In the genomic region with DNA sequence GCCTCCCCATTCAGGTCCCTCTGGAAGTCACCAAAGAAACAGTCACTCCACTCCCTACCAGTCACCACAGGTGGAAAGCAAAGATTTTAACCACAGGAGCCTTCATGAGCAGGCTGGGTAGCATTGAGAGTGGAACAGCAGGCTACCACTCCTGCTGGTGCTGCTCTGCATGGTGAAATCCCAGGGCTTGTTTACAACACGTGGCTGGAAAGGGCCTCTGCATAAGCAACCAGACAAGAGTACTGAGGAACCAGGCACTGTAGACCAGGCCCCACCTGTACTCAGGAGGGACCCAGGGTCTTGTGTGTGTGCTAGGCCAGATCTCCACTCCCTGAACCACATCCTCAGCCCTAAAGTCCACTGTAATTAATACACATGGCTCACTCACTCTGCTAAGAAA, we compare ENCODE assay signal across 29 mouse cellular contexts. TPM values are rescaled to one million over a fixed set of nuclear protein-coding genes. Genes with fewer than 3 reads are reported as not detected.
DNase-seq lines count a peak whose midpoint lies in the region; ATAC-seq and TF ChIP-seq lines count a peak whose summit lies in the region.
"Had no signal": no experiment of that assay in that cellular context is flagged by ENCODE, and none has a peak within 500 bp of the region (broad histone marks: within the 10 kb centered on the region; RNA-seq: fewer than 3 reads in every experiment).

No protein-coding gene starts in this region.

- no peak overlapping the region for H3K27ac ChIP-seq in intestine, postnatal 0 days (ENCODE audit: low read depth, low read length)
- no peak overlapping the region for H3K27ac ChIP-seq in intestine, embryonic 16.5 days (ENCODE audit: low read length)
- 0 out of 2 replicates have a peak overlapping the region, but pooled peaks have one; percentile 6 for H3K27ac ChIP-seq in liver, postnatal 0 days (ENCODE audit: low read depth)
- H3K27ac ChIP-seq in liver, embryonic 11.5 days (ENCODE audit: low read depth, low read length) = no peak overlapping the region
- H3K27ac ChIP-seq in midbrain, embryonic 16.5 days (ENCODE audit: low read length) = no peak overlapping the region
- H3K27ac ChIP-seq: embryonic facial prominence, embryonic 10.5 days; embryonic facial prominence, embryonic 15.5 days; forebrain, embryonic 12.5 days; limb, embryonic 10.5 days; limb, embryonic 15.5 days; neural tube, embryonic 15.5 days; stomach, embryonic 15.5 days had no signal

- no peak for ATAC-seq in intestine, postnatal 0 days
- no peak for ATAC-seq in intestine, embryonic 16.5 days
- peak; percentile 43; the same call in 1 of the 2 replicates for ATAC-seq in liver, postnatal 0 days
- ATAC-seq in liver, embryonic 11.5 days (replicated peaks; ENCODE audit: low FRiP score) = no peak
- ATAC-seq in midbrain, embryonic 16.5 days = no peak
- ATAC-seq: forebrain, postnatal 0 days; hindbrain, embryonic 16.5 days; Patski had no signal

- no peaks in the 10 kb centered on the region for H3K9me3 ChIP-seq in intestine, postnatal 0 days (ENCODE audit: control insufficient read depth)
- H3K9me3 ChIP-seq in intestine, embryonic 16.5 days (ENCODE audit: control insufficient read depth, low read length) = no peaks in the 10 kb centered on the region
- H3K9me3 ChIP-seq in liver, postnatal 0 days (ENCODE audit: low read length) = no peaks in the 10 kb centered on the region
- H3K9me3 ChIP-seq in liver, embryonic 11.5 days (ENCODE audit: control insufficient read depth, low read length) = no peaks in the 10 kb centered on the region
- no peaks in the 10 kb centered on the region for H3K9me3 ChIP-seq in midbrain, embryonic 16.5 days (replicated peaks; ENCODE audit: control insufficient read depth, low read length, poor library complexity, severe bottlenecking)
- H3K9me3 ChIP-seq: embryonic facial prominence, embryonic 10.5 days; embryonic facial prominence, embryonic 15.5 days; forebrain, embryonic 12.5 days; limb, embryonic 10.5 days; limb, embryonic 15.5 days; megakaryocyte, embryonic 14.5 days; neural tube, embryonic 15.5 days; stomach, embryonic 15.5 days had no signal

- TF ChIP-seq CTCF in intestine, postnatal 0 days (IDR thresholded peaks at IDR 0.05; ENCODE audit: low read depth) = no peak
- no peak for TF ChIP-seq CTCF in liver, postnatal 0 days (IDR thresholded peaks at IDR 0.05; ENCODE audit: low read depth)

- no peaks in the 10 kb centered on the region for H3K27me3 ChIP-seq in intestine, postnatal 0 days (replicated peaks; ENCODE audit: control insufficient read depth, insufficient read depth, low read length)
- no peaks in the 10 kb centered on the region for H3K27me3 ChIP-seq in intestine, embryonic 16.5 days (replicated peaks; ENCODE audit: control insufficient read depth, insufficient read depth, low read length)
- no peaks in the 10 kb centered on the region for H3K27me3 ChIP-seq in liver, postnatal 0 days (ENCODE audit: insufficient read depth, low read length)
- H3K27me3 ChIP-seq in liver, embryonic 11.5 days (replicated peaks; ENCODE audit: control insufficient read depth, insufficient read depth, low read length) = no peaks in the 10 kb centered on the region
- no peaks in the 10 kb centered on the region for H3K27me3 ChIP-seq in midbrain, embryonic 16.5 days (ENCODE audit: control insufficient read depth, insufficient read depth, low read depth, low read length)
- H3K27me3 ChIP-seq: embryonic facial prominence, embryonic 15.5 days; forebrain, embryonic 12.5 days; limb, embryonic 15.5 days; neural tube, embryonic 15.5 days; Patski; stomach, embryonic 15.5 days had no signal

- H3K4me2 ChIP-seq in intestine, postnatal 0 days (replicated peaks; ENCODE audit: low read depth) = no peak overlapping the region
- H3K4me2 ChIP-seq in intestine, embryonic 16.5 days (ENCODE audit: low read depth, low read length) = no peak overlapping the region
- H3K4me2 ChIP-seq in liver, postnatal 0 days (ENCODE audit: low read depth, low read length) = no peak overlapping the region
- no peak overlapping the region for H3K4me2 ChIP-seq in liver, embryonic 11.5 days
- no peak overlapping the region for H3K4me2 ChIP-seq in midbrain, embryonic 16.5 days (ENCODE audit: low read length)
- H3K4me2 ChIP-seq: embryonic facial prominence, embryonic 15.5 days; forebrain, embryonic 12.5 days; heart, embryonic 11.5 days; limb, embryonic 15.5 days; neural tube, embryonic 15.5 days; stomach, embryonic 15.5 days had no signal

- 0 out of 2 replicates have a peak, but pooled peaks cover 3% of the 10 kb centered on the region for H3K4me1 ChIP-seq in intestine, postnatal 0 days (replicated peaks; ENCODE audit: control insufficient read depth, insufficient read depth, low read length)
- H3K4me1 ChIP-seq in intestine, embryonic 16.5 days (ENCODE audit: control insufficient read depth, insufficient read depth, low read length) = peaks cover 11% of the 10 kb centered on the region
- peaks cover 21% of the 10 kb centered on the region for H3K4me1 ChIP-seq in liver, postnatal 0 days (ENCODE audit: insufficient read depth)
- no peaks in the 10 kb centered on the region for H3K4me1 ChIP-seq in liver, embryonic 11.5 days (replicated peaks; ENCODE audit: control insufficient read depth, insufficient read depth, low read length)
- H3K4me1 ChIP-seq in midbrain, embryonic 16.5 days (ENCODE audit: control insufficient read depth, insufficient read depth, low read length) = no peaks in the 10 kb centered on the region
- H3K4me1 ChIP-seq: embryonic facial prominence, embryonic 10.5 days; embryonic facial prominence, embryonic 15.5 days; forebrain, embryonic 12.5 days; limb, embryonic 10.5 days; limb, embryonic 15.5 days; neural tube, embryonic 15.5 days had no signal

- WGBS in intestine, postnatal 0 days = 14% methylated on average over 1 of the region's 1 CpGs
- WGBS in intestine, embryonic 16.5 days = 8% methylated on average over 1 of the region's 1 CpGs
- 31% methylated on average over 1 of the region's 1 CpGs for WGBS in liver, postnatal 0 days (ENCODE audit: insufficient replicate concordance)
- 33% methylated on average over 1 of the region's 1 CpGs for WGBS in liver, embryonic 11.5 days
- WGBS in midbrain, embryonic 16.5 days = 6% methylated on average over 1 of the region's 1 CpGs

- peaks cover 21% of the 10 kb centered on the region; the same call in 1 of the 2 replicates for H3K36me3 ChIP-seq in intestine, postnatal 0 days (ENCODE audit: control insufficient read depth, insufficient read depth)
- H3K36me3 ChIP-seq in intestine, embryonic 16.5 days (ENCODE audit: control insufficient read depth, insufficient read depth, low read length) = no peaks in the 10 kb centered on the region
- no peaks in the 10 kb centered on the region for H3K36me3 ChIP-seq in liver, postnatal 0 days (replicated peaks; ENCODE audit: insufficient read depth, low read length)
- H3K36me3 ChIP-seq in liver, embryonic 11.5 days (ENCODE audit: control insufficient read depth, insufficient read depth, low read length) = no peaks in the 10 kb centered on the region
- H3K36me3 ChIP-seq in midbrain, embryonic 16.5 days (ENCODE audit: control insufficient read depth, insufficient read depth, low read length) = no peaks in the 10 kb centered on the region
- H3K36me3 ChIP-seq: embryonic facial prominence, embryonic 10.5 days; embryonic facial prominence, embryonic 15.5 days; forebrain, embryonic 12.5 days; limb, embryonic 10.5 days; limb, embryonic 15.5 days; neural tube, embryonic 15.5 days; stomach, embryonic 15.5 days had no signal

- no peak for TF ChIP-seq EP300 in liver, postnatal 0 days (IDR thresholded peaks at IDR 0.05; ENCODE audit: low read depth)

- peak; percentile 0 for DNase-seq in adrenal gland, adult 8-10 months
- DNase-seq in adrenal gland, postnatal 10 days = no peak
- no peak for DNase-seq in liver, postnatal 0 days
- no peak for DNase-seq in liver, embryonic 11.5 days (ENCODE audit: low spot score)
- DNase-seq: cerebellum, adult 8-10 months; cerebellum, postnatal 25 days; forebrain, postnatal 0 days; gastrocnemius, postnatal 10 days; layer of hippocampus, postnatal 36 days; lung, postnatal 36 days; midbrain, embryonic 14.5 days; retina, postnatal 1 day; right cerebral cortex, postnatal 14 days; thymus, adult 18-20 months; thymus, postnatal 25 days had no signal

- peak overlapping the region; percentile 7; the same call in 1 of the 2 replicates for H3K9ac ChIP-seq in intestine, postnatal 0 days (ENCODE audit: low read depth, low read length)
- no peak overlapping the region for H3K9ac ChIP-seq in intestine, embryonic 16.5 days (ENCODE audit: low read depth, low read length)
- H3K9ac ChIP-seq in liver, postnatal 0 days (replicated peaks) = no peak overlapping the region
- H3K9ac ChIP-seq in liver, embryonic 11.5 days (ENCODE audit: low read depth, low read length) = no peak overlapping the region
- no peak overlapping the region for H3K9ac ChIP-seq in midbrain, embryonic 16.5 days (ENCODE audit: low read depth, low read length)
- H3K9ac ChIP-seq: embryonic facial prominence, embryonic 15.5 days; forebrain, embryonic 12.5 days; forebrain, postnatal 0 days; limb, embryonic 15.5 days; neural tube, embryonic 15.5 days; stomach, embryonic 15.5 days had no signal

- no peak overlapping the region for H3K4me3 ChIP-seq in intestine, postnatal 0 days (ENCODE audit: low read depth, low read length)
- H3K4me3 ChIP-seq in intestine, embryonic 16.5 days (ENCODE audit: low read length) = no peak overlapping the region
- H3K4me3 ChIP-seq in liver, postnatal 0 days (ENCODE audit: low read depth, low read length) = no peak overlapping the region
- no peak overlapping the region for H3K4me3 ChIP-seq in liver, embryonic 11.5 days (ENCODE audit: low read depth, low read length)
- H3K4me3 ChIP-seq in midbrain, embryonic 16.5 days (ENCODE audit: low read depth, low read length) = no peak overlapping the region
- H3K4me3 ChIP-seq: embryonic facial prominence, embryonic 10.5 days; embryonic facial prominence, embryonic 15.5 days; forebrain, embryonic 12.5 days; limb, embryonic 10.5 days; limb, embryonic 15.5 days; megakaryocyte, embryonic 14.5 days; neural tube, embryonic 15.5 days; stomach, embryonic 15.5 days had no signal

RNA-seq across cellular contexts. Expression of gene Coq8a, which starts 22.6 kb away (rescaled TPM):
- total RNA-seq in adrenal gland, adult 8-10 months (2022) = 100 to 1,000 TPM in 3 of 4 experiments, 10 to 100 TPM in 1; 85.1 to 269 (median 187) TPM
- total RNA-seq in adrenal gland, postnatal 10 days (2021) = 1,000 to 10,000 TPM; 1,138 to 1,532 TPM
- polyA plus RNA-seq in intestine, postnatal 0 days (2015; fragmentation: Nextera tagmentation; extraction: Ambion mirVana) = 28.6 and 29.7 TPM in 2 replicates
- polyA plus RNA-seq in intestine, embryonic 16.5 days (2015; fragmentation: Nextera tagmentation; extraction: Ambion mirVana) = 24.8 and 30.4 TPM in 2 replicates
- 36.6 and 49.7 TPM in 2 replicates for polyA plus RNA-seq in liver, postnatal 0 days (2015; fragmentation: Nextera tagmentation; extraction: Ambion mirVana)
- polyA plus RNA-seq in liver, embryonic 11.5 days (2014; fragmentation: Nextera tagmentation; extraction: Ambion mirVana) = 6.7 and 9.3 TPM in 2 replicates
- polyA plus RNA-seq in midbrain, embryonic 16.5 days (2015; fragmentation: Nextera tagmentation; extraction: Ambion mirVana) = 2.7 and 3.2 TPM in 2 replicates
